Mouse (Mus musculus) lung, postnatal 0 days (tissue): ENCODE results near the gene Nol4l.

ENCODE experiments used
- CTCF ChIP-seq: IDR thresholded peaks from 2 replicates; pipeline ENCODE4 v1.5.1; 2016; ENCODE audit warnings: antibody characterized with exemption, mild to moderate bottlenecking
- EP300 ChIP-seq: IDR thresholded peaks from 2 replicates; pipeline ENCODE4 v1.6.1; 2016; ENCODE audit warnings: antibody characterized with exemption, mild to moderate bottlenecking, control low read depth

DNA sequence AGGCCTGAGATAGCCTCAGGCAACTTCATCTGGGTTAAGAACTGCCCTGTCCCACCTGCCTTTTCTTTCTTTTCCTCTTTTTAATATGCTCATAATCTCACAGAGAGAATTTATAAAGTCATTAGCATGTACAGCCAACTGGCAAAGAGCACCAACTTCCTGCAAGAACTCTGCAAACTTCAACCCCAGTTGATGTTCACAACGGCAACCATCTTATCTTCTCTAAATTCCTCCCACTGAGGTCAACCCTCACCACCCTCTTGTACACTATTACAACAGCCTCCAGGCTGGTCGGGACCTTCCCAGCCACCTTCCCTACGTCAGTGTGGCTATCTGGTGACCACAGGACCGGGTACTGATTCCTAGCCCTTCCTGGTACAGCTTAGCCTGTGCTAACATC is 27.5 kb upstream of the Nol4l start:
- no peak for TF ChIP-seq EP300
- TF ChIP-seq CTCF, result no peak
